Mouse (Mus musculus) thymus, adult 2 months (tissue): ENCODE measurements around the gene Thbs2. TPM values are rescaled to one million over a fixed set of nuclear protein-coding genes. Genes with fewer than 3 reads are reported as not detected.
"Not testable (repeated sequence)": the region's sequence is repeated elsewhere in the genome, so short reads cannot be mapped to it uniquely, and the experiment has no call there.

ENCODE experiments used
- DNase-seq: peaks from one replicate; pipeline ENCODE4 v3.0.0; 2021
- H3K27ac ChIP-seq: fragments of 200-500 bp; 2 replicates; pipeline ENCODE4 v1.5.1; 2012; ENCODE audit warnings: low read length, control low read depth; ENCODE audit not compliant: control insufficient read depth, insufficient read depth
- H3K27me3 ChIP-seq: fragments of 200-500 bp; 2 replicates; pipeline ENCODE4 v1.6.1; 2012; ENCODE audit warnings: mild to moderate bottlenecking, low read length, moderate library complexity, mixed read lengths; ENCODE audit not compliant: control insufficient read depth, insufficient read depth
- H3K36me3 ChIP-seq: fragments of 200-500 bp; 2 replicates; pipeline ENCODE4 v1.6.1; 2012; ENCODE audit warnings: mild to moderate bottlenecking, low read length, moderate library complexity; ENCODE audit not compliant: control insufficient read depth, insufficient read depth
- H3K4me1 ChIP-seq: fragments of 200-500 bp; replicated peaks from 2 replicates; pipeline ENCODE4 v1.6.1; 2012; ENCODE audit warnings: low read length; ENCODE audit not compliant: control insufficient read depth, insufficient read depth
- H3K4me3 ChIP-seq: fragments of 200-500 bp; 2 replicates; pipeline ENCODE4 v1.5.1; 2012; ENCODE audit warnings: mild to moderate bottlenecking, low read length, control low read depth, moderate library complexity; ENCODE audit not compliant: control insufficient read depth, insufficient read depth
- CTCF ChIP-seq: fragments of 200-500 bp; IDR thresholded peaks from 2 replicates; pipeline ENCODE4 v1.5.1; 2012; ENCODE audit warnings: mild to moderate bottlenecking, control low read depth, low read length, moderate library complexity, borderline replicate concordance; ENCODE audit not compliant: control insufficient read depth, poor library complexity, insufficient read depth; ENCODE audit errors: extremely low read depth
- POLR2A ChIP-seq: fragments of 200-500 bp; IDR thresholded peaks from 2 replicates; pipeline ENCODE4 v1.6.1; 2012; ENCODE audit warnings: mild to moderate bottlenecking, low read length, control low read depth, moderate library complexity; ENCODE audit not compliant: control insufficient read depth, poor library complexity, insufficient read depth; ENCODE audit errors: extremely low read depth
- WGBS: fragments of 180-500 bp; shearing (Covaris S2); methylation state at CpG from one replicate; pipeline ENCODE4 v1.1.7; 2018; 5-methylcytosine and 5-hydroxymethylcytosine counted together
- polyA plus RNA-seq: library from polyadenylated mRNA; depleted of rRNA; stranded (reverse); fragments of >200 nt; gene quantifications from 2 replicates; pipeline ENCODE4 v1.2.3, GENCODE M21; 2012; rRNA removed

The Thbs2 gene
- polyA plus RNA-seq, 1 experiment, result 5.4 TPM

DNA sequence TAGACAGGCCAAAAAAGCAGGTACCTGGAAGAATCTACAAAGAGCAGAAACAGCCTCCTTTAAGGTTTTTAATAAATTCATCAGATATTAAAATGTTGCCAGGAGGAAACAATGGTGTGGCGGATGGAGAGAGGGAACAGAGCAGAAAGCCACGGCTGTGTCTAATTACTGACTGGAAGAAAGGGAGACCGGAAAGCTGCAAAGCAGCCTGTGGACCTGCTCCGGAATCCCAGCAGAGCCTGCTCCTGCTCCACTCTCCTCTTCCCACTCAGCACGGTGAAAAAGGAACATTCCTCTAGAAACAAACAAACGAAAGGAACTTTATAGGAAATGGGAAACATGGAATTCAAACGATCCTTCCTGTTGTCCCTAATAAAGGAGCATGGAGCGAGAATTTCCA is 69.6 kb downstream of the Thbs2 start:
- Histone ChIP-seq H3K27ac (no peak overlapping the region), H3K27me3 (no peaks in the 10 kb centered on the region), H3K4me3 (no peak overlapping the region), H3K36me3 (no peaks in the 10 kb centered on the region), H3K4me1 (no peaks in the 10 kb centered on the region)
- no peak for TF ChIP-seq POLR2A
- TF ChIP-seq CTCF, result no peak
- DNase-seq, result no peak
- WGBS, result 66% methylated on average over 8 of the region's 8 CpGs

- not testable (repeated sequence) for H3K4me3 ChIP-seq, H3K27ac ChIP-seq
These were observed 73.0 kb downstream of the Thbs2 start for GRCm38 (mm10) chr17:14621006-14621405.

GRCm38 (mm10) chr17:14620037-14620436 is 74.0 kb downstream of the Thbs2 start:
- WGBS, result 87% methylated on average over 3 of the region's 3 CpGs
- no peak overlapping the region for H3K27ac ChIP-seq
- no peak for DNase-seq
- H3K4me3 ChIP-seq, result no peak overlapping the region
- no peaks in the 10 kb centered on the region for H3K4me1 ChIP-seq
- no peak for TF ChIP-seq CTCF
- TF ChIP-seq POLR2A, result no peak
- H3K36me3 ChIP-seq, result no peaks in the 10 kb centered on the region
- no peaks in the 10 kb centered on the region for H3K27me3 ChIP-seq

More at GRCm38 (mm10) chr17:14621006-14621405, 73.0 kb downstream of the Thbs2 start:
- H3K4me1 ChIP-seq, DNase-seq, H3K27me3 ChIP-seq, H3K36me3 ChIP-seq: not testable (repeated sequence)

DNA sequence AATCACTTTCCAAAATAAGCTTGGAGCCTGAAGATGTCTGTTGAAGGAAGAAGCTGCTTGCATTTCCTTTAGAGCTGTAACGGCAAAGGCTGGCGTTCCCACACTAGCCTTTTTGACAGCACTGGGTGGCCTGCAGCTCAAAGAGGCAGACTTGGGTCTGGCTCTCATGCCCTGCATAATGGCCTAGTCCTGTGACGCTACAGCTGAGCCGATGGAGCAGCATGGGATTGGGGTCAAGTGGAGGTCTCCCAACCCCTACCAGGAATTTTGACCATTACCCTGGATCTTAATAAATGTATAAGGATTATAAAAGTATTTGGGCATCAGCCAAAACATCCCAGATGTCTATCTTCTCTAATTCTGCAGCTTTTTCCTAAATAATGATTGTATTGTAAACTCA is 75.0 kb downstream of the Thbs2 start:
- no peaks in the 10 kb centered on the region for H3K27me3 ChIP-seq
- 93% methylated on average over 4 of the region's 4 CpGs for WGBS
- TF ChIP-seq CTCF (no peak), POLR2A (no peak)

More for the DNA sequence above, 75.0 kb downstream of the Thbs2 start:
- DNase-seq, result no peak
- H3K36me3 ChIP-seq, result no peaks in the 10 kb centered on the region
- H3K4me3 ChIP-seq, result no peak overlapping the region
- no peaks in the 10 kb centered on the region for H3K4me1 ChIP-seq
- no peak overlapping the region for H3K27ac ChIP-seq

Other genes starting within 250 kb of the Thbs2 start
- gene Wdr27, start 248.9 kb upstream of the Thbs2 start, polyA plus RNA-seq, result 3.1 and 5.1 TPM in 2 replicates
- 20.6 and 25.8 TPM in 2 replicates for gene 1600012H06Rik, start 248.9 kb upstream of the Thbs2 start, polyA plus RNA-seq